Mouse (Mus musculus) C2C12 (cell line): Measurements from ENCODE around the gene Gm20388.

Experiments
- CTCF ChIP-seq: IDR thresholded peaks from one replicate; pipeline ENCODE4 v1.5.1; 2011; ENCODE audit not compliant: control insufficient read depth, insufficient read depth, insufficient read length
- FOSL1 ChIP-seq: IDR thresholded peaks from one replicate; pipeline ENCODE4 v1.8.0; 2011; ENCODE audit warnings: mild to moderate bottlenecking, low read length; ENCODE audit not compliant: poor library complexity, insufficient read depth, severe bottlenecking
- MAX ChIP-seq: IDR thresholded peaks from one replicate; pipeline ENCODE4 v1.6.1; 2011; ENCODE audit warnings: mild to moderate bottlenecking, control low read depth
- MYOD1 ChIP-seq: IDR thresholded peaks from one replicate; pipeline ENCODE4 v1.6.1; 2011; ENCODE audit warnings: low read depth; ENCODE audit not compliant: control insufficient read depth, insufficient read length
- MYOG ChIP-seq: IDR thresholded peaks from one replicate; pipeline ENCODE4 v1.6.1; 2011; ENCODE audit not compliant: control insufficient read depth, insufficient read length; ENCODE audit errors: extremely low read depth
- USF1 ChIP-seq: IDR thresholded peaks from one replicate; pipeline ENCODE4 v1.6.1; 2011; ENCODE audit warnings: low read depth, mild to moderate bottlenecking, control low read depth, moderate library complexity

GRCm38 (mm10) chr8:122238225-122238624, 2327.6 kb downstream of the Gm20388 start:
- TF ChIP-seq CTCF (no peak), MYOG (no peak), MAX (no peak), USF1 (no peak), MYOD1 (no peak), FOSL1 (no peak)
